Mouse (Mus musculus) bone marrow macrophage, adult 2 months (primary cell): ENCODE results near the gene Ctnna3. TPM values are rescaled to one million over a fixed set of nuclear protein-coding genes. Genes with fewer than 3 reads are reported as not detected.

Experiments
- H3K27ac ChIP-seq: 2 replicates; pipeline ENCODE4 v1.5.1; 2012; ENCODE audit warnings: low read depth, low read length; ENCODE audit not compliant: insufficient read depth
- H3K4me1 ChIP-seq: 2 replicates; pipeline ENCODE4 v1.6.1; 2012; ENCODE audit warnings: low read length; ENCODE audit not compliant: control insufficient read depth, insufficient read depth
- H3K4me3 ChIP-seq: 2 replicates; pipeline ENCODE4 v1.5.1; 2012; ENCODE audit warnings: mild to moderate bottlenecking, low read length, moderate library complexity; ENCODE audit not compliant: insufficient read depth
- CTCF ChIP-seq: IDR thresholded peaks from 2 replicates; pipeline ENCODE4 v1.5.1; 2012; ENCODE audit warnings: low read depth, mild to moderate bottlenecking, low read length, moderate library complexity
- POLR2A ChIP-seq: IDR thresholded peaks from 2 replicates; pipeline ENCODE4 v1.6.1; 2012; ENCODE audit warnings: mild to moderate bottlenecking, low read depth, low read length, borderline replicate concordance
- polyA plus RNA-seq: library from polyadenylated mRNA; stranded (reverse); fragments of >200 nt; gene quantifications from 2 replicates; pipeline ENCODE4 v1.2.4, GENCODE M21; 2012; ENCODE audit not compliant: missing spikeins, insufficient read depth, insufficient read length

Ctnna3 gene
- polyA plus RNA-seq, 1 experiment = not detected

- Histone ChIP-seq H3K27ac (no peak overlapping the region), H3K4me1 (no peaks in the 10 kb centered on the region), H3K4me3 (no peak overlapping the region)
- TF ChIP-seq POLR2A = no peak
- TF ChIP-seq CTCF = no peak
These were observed 542.4 kb downstream of the Ctnna3 start for GRCm38 (mm10) chr10:63972300-63972699.

- Histone ChIP-seq H3K4me3 (no peak overlapping the region), H3K4me1 (no peaks in the 10 kb centered on the region)
- TF ChIP-seq POLR2A (no peak), CTCF (no peak)
These were observed 548.2 kb downstream of the Ctnna3 start for GRCm38 (mm10) chr10:63978101-63978500.

GRCm38 (mm10) chr10:63978535-63978934, 548.6 kb downstream of the Ctnna3 start:
- no peaks in the 10 kb centered on the region for H3K4me1 ChIP-seq
- no peak for TF ChIP-seq POLR2A
- TF ChIP-seq CTCF = no peak
- H3K4me3 ChIP-seq = no peak overlapping the region
- no peak overlapping the region for H3K27ac ChIP-seq

More at GRCm38 (mm10) chr10:63978101-63978500, 548.2 kb downstream of the Ctnna3 start:
- no peak overlapping the region for H3K27ac ChIP-seq

- Histone ChIP-seq H3K4me1 (no peaks in the 10 kb centered on the region), H3K4me3 (no peak overlapping the region), H3K27ac (no peak overlapping the region)
- TF ChIP-seq CTCF (no peak), POLR2A (no peak)
These were observed 549.1 kb downstream of the Ctnna3 start for GRCm38 (mm10) chr10:63978969-63979368.

- no peak overlapping the region for H3K27ac ChIP-seq
- H3K4me3 ChIP-seq = no peak overlapping the region
- H3K4me1 ChIP-seq = no peaks in the 10 kb centered on the region
- TF ChIP-seq POLR2A = no peak
- TF ChIP-seq CTCF = no peak
These were observed 549.5 kb downstream of the Ctnna3 start for GRCm38 (mm10) chr10:63979410-63979809.

- Histone ChIP-seq H3K4me1 (no peaks in the 10 kb centered on the region), H3K27ac (no peak overlapping the region), H3K4me3 (no peak overlapping the region)
- TF ChIP-seq POLR2A (no peak), CTCF (no peak)
These were observed 555.7 kb downstream of the Ctnna3 start for GRCm38 (mm10) chr10:63985576-63985975.

- Histone ChIP-seq H3K27ac (no peak overlapping the region), H3K4me3 (no peak overlapping the region), H3K4me1 (no peaks in the 10 kb centered on the region)
- no peak for TF ChIP-seq POLR2A
- TF ChIP-seq CTCF = no peak
These were observed 564.4 kb downstream of the Ctnna3 start for GRCm38 (mm10) chr10:63994251-63994650.

GRCm38 (mm10) chr10:64001531-64001930, 571.6 kb downstream of the Ctnna3 start:
- Histone ChIP-seq H3K4me3 (no peak overlapping the region), H3K4me1 (no peaks in the 10 kb centered on the region), H3K27ac (no peak overlapping the region)
- TF ChIP-seq CTCF = no peak
- TF ChIP-seq POLR2A = no peak

GRCm38 (mm10) chr10:64001996-64002395, 572.1 kb downstream of the Ctnna3 start:
- TF ChIP-seq CTCF = no peak
- no peak for TF ChIP-seq POLR2A
- no peak overlapping the region for H3K27ac ChIP-seq
- H3K4me1 ChIP-seq = no peaks in the 10 kb centered on the region
- no peak overlapping the region for H3K4me3 ChIP-seq

GRCm38 (mm10) chr10:64020347-64020746, 590.4 kb downstream of the Ctnna3 start:
- Histone ChIP-seq H3K4me1 (peaks cover 11% of the 10 kb centered on the region), H3K27ac (no peak overlapping the region), H3K4me3 (no peak overlapping the region)
- TF ChIP-seq CTCF = no peak
- no peak for TF ChIP-seq POLR2A

GRCm38 (mm10) chr10:64023340-64023739, 593.4 kb downstream of the Ctnna3 start:
- H3K4me3 ChIP-seq = no peak overlapping the region
- peak overlapping the region; percentile 29 for H3K27ac ChIP-seq
- no peak for TF ChIP-seq CTCF
- no peak for TF ChIP-seq POLR2A
- H3K4me1 ChIP-seq = peaks cover 11% of the 10 kb centered on the region
